Mouse (Mus musculus): ENCODE measurements at regions not wholly inside any gene's neighbourhood (a gene's known extent, or its start where the extent isn't known, plus 50 kb on each side); places are given as distances from the start of the nearest gene placed in this dataset.

DNA sequence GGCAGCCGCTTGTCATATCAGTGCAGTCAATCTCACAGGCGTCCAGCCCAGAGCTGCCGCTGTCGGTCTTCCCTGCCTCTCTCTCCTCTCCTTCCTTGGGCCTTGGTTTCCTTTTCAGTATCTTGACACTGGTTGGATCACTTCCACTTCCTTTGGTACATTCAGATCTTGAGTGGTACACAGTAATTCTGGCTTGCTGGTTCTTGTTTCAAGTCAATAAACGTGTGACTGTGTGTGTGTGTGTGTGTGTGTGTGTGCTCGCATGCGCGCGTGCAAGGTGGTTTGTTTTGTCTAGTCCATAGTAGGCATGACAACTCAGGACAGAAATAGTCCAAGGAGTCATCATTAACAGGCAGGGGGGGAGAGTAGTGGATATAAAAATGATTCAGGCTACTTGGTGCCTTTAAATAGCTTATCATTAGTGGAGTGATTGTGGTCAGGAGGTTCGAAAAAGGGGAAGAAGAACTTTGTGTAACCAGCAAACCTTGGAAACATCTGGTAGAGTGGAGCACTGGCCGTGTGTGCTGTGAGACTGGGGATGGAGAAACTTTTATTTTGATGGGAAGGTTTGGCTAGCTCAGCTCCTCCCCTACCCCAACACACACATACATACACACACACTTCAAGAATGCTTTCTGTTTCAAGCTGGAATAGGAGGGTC, 117.1 kb upstream of the Serp2 start:
- TF ChIP-seq CTCF (IDR thresholded peaks at IDR 0.05; ENCODE audit: insufficient read depth, low read depth, low read length) (no peak), POLR2A (IDR thresholded peaks at IDR 0.05; ENCODE audit: insufficient read depth, low read depth, low read length) (no peak)

Measured in olfactory bulb, adult 2 months (tissue).